Mouse (Mus musculus): ENCODE data around the gene Cd300ld5.

DNA sequence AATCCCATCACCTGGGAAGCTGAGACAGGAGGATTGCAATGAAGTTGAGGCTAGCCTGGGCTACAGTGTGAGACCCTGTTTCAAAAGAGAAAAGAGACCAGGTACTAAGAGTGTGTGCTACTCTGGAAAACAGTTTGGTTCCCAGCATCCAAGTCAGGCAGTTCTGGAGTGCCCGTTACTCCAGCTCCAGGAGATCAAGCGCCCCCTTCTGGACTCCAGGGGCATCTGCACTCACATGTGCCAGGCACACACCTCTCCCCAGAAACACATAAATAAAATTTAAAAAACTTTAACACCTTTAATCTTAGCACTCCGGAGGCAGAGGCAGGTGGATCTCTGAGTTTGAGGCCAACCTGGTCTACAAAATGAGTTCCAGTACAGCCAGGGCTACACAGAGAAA is 43.8 kb upstream of the Cd300ld5 start:
- no peak for TF ChIP-seq EP300 (IDR thresholded peaks at IDR 0.05; ENCODE audit: low read length)
- TF ChIP-seq TBP (conservative IDR thresholded peaks at IDR 0.05; ENCODE audit: low read depth, low read length): no peak
- no peak for TF ChIP-seq MAX (IDR thresholded peaks at IDR 0.05; ENCODE audit: low read length)
- TF ChIP-seq CTCF (conservative IDR thresholded peaks at IDR 0.05 in 1 of 2, IDR thresholded peaks at IDR 0.05 in 1 of 2; ENCODE audit: low read depth in 2 of 2, low read length in 2 of 2): no peak
- no peak for TF ChIP-seq POLR2A (IDR thresholded peaks at IDR 0.05; ENCODE audit: low read depth, low read length)
- TF ChIP-seq MAZ (IDR thresholded peaks at IDR 0.05; ENCODE audit: low read depth, low read length): no peak

Data from CH12.LX (cell line).